ENCODE assay signal across 22 mouse cellular contexts in the genomic region with DNA sequence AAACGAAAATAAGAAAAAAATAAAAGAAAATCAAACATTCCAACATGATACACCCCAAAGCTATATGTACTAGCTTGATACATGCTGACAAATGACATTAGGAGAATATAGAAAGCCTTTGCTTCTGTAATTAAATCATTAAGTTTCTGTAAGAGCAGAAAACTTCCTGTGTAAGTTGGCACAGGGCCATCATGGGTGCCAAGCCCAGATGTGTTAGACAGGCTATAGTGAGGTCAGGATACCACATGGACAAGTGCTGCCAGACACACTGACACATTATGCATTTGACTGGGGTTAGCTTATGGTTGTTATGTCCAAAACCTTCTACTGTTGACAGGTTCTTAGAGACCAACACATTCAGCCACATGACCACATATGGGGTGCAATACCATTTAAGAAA. TPM values are rescaled to one million over a fixed set of nuclear protein-coding genes. Genes with fewer than 3 reads are reported as not detected.
"Had no signal": no experiment of that assay in that cellular context is flagged by ENCODE, and none has a peak within 500 bp of the region (broad histone marks: within the 10 kb centered on the region; RNA-seq: fewer than 3 reads in every experiment).

No protein-coding gene starts in this region.

- H3K27me3 ChIP-seq: limb, embryonic 15.5 days; midbrain, embryonic 13.5 days; neural tube, embryonic 13.5 days; stomach, embryonic 15.5 days had no signal

- H3K4me2 ChIP-seq: limb, embryonic 12.5 days; limb, embryonic 15.5 days; liver, embryonic 11.5 days; lung, embryonic 14.5 days; midbrain, embryonic 13.5 days; neural tube, embryonic 13.5 days; stomach, embryonic 15.5 days had no signal

- DNase-seq: kidney, postnatal 36 days; left cerebral cortex, postnatal 4 days; liver, postnatal 0 days; lung, embryonic 14.5 days; retina, postnatal 1 day; right cerebral cortex, postnatal 25 days; spleen, adult 18-20 months; thymus, postnatal 25 days had no signal

- H3K36me3 ChIP-seq: limb, embryonic 12.5 days; limb, embryonic 15.5 days; midbrain, embryonic 13.5 days; neural tube, embryonic 13.5 days; stomach, embryonic 15.5 days had no signal

- H3K9ac ChIP-seq: limb, embryonic 12.5 days; limb, embryonic 15.5 days; liver, embryonic 14.5 days; liver, postnatal 0 days; lung, embryonic 14.5 days; midbrain, embryonic 13.5 days; neural tube, embryonic 13.5 days; stomach, embryonic 15.5 days had no signal

- H3K9me3 ChIP-seq: limb, embryonic 12.5 days; limb, embryonic 15.5 days; midbrain, embryonic 13.5 days; neural tube, embryonic 13.5 days; stomach, embryonic 15.5 days had no signal

- H3K27ac ChIP-seq: kidney, postnatal 0 days; limb, embryonic 12.5 days; limb, embryonic 15.5 days; liver, embryonic 14.5 days; macrophage; midbrain, embryonic 13.5 days; neural tube, embryonic 13.5 days; stomach, embryonic 15.5 days had no signal

- ATAC-seq: liver, postnatal 0 days; lung, postnatal 0 days; midbrain, embryonic 13.5 days; midbrain, embryonic 16.5 days had no signal

- H3K4me3 ChIP-seq: limb, embryonic 12.5 days; limb, embryonic 15.5 days; midbrain, embryonic 13.5 days; neural tube, embryonic 13.5 days; stomach, embryonic 15.5 days had no signal

RNA-seq across cellular contexts. Expression of a gene that starts 13.0 kb away (rescaled TPM):
- total RNA-seq: layer of hippocampus, postnatal 14 days; megakaryocyte, adult 5-6 weeks; neutrophil, adult 5-6 weeks had no signal
- polyA plus RNA-seq: macrophage had no signal
